Mouse (Mus musculus): ENCODE results near the gene Gtf2e1. TPM values are rescaled to one million over a fixed set of nuclear protein-coding genes. Genes with fewer than 3 reads are reported as not detected.

The Gtf2e1 gene
- total RNA-seq, 2 experiments from 2014 or later, result 16.0 to 16.2 TPM

- intact Hi-C loops (cut with DNase I), result loop anchor here (5.0 kb wide), 1 partner anchor 124 kb away; the partner anchor contains the start of gene Stxbp5l
- DNase-seq (ENCODE audit: low spot score in 2 of 2), result peak in 1 of 2 experiments; percentile 72
Observed at GRCm38 (mm10) chr16:37506751-37507150, 32.8 kb downstream of the Gtf2e1 start.

GRCm38 (mm10) chr16:37504517-37504916 lies 35.1 kb downstream of the Gtf2e1 start:
- intact Hi-C loops (cut with DNase I), result no loop called here
- DNase-seq (ENCODE audit: low spot score in 2 of 2), result no peak

- no peak for DNase-seq (ENCODE audit: low spot score in 2 of 2)
- intact Hi-C loops (cut with DNase I), result no loop called here
Observed at GRCm38 (mm10) chr16:37498581-37498980, 41.0 kb downstream of the Gtf2e1 start.

- intact Hi-C loops (cut with DNase I), result no loop called here
- DNase-seq (ENCODE audit: low spot score in 2 of 2), result peak; percentile 47 to 82
Observed at GRCm38 (mm10) chr16:37495017-37495416, 44.6 kb downstream of the Gtf2e1 start.

GRCm38 (mm10) chr16:37486826-37487612 lies 52.6 kb downstream of the Gtf2e1 start:
- intact Hi-C loops (cut with DNase I), result no loop called here
- DNase-seq (ENCODE audit: low spot score in 2 of 2), result peak; percentile 31 to 54

- DNase-seq (ENCODE audit: low spot score in 2 of 2), result no peak
- intact Hi-C loops (cut with DNase I), result no loop called here
Observed at GRCm38 (mm10) chr16:37478311-37479291, 61.0 kb downstream of the Gtf2e1 start.

GRCm38 (mm10) chr16:37472620-37473312 lies 66.8 kb downstream of the Gtf2e1 start:
- no peak for DNase-seq (ENCODE audit: low spot score in 2 of 2)
- intact Hi-C loops (cut with DNase I), result no loop called here

- no peak for DNase-seq (ENCODE audit: low spot score in 2 of 2)
- intact Hi-C loops (cut with DNase I), result no loop called here
Observed at GRCm38 (mm10) chr16:37469595-37469994, 70.0 kb downstream of the Gtf2e1 start.

GRCm38 (mm10) chr16:37463981-37464380 lies 75.6 kb downstream of the Gtf2e1 start:
- intact Hi-C loops (cut with DNase I), result no loop called here
- no peak for DNase-seq (ENCODE audit: low spot score in 2 of 2)

GRCm38 (mm10) chr16:37462886-37463285 lies 76.7 kb downstream of the Gtf2e1 start:
- DNase-seq (ENCODE audit: low spot score in 2 of 2), result peak in 1 of 2 experiments; percentile 80

GRCm38 (mm10) chr16:37461601-37462000 lies 78.0 kb downstream of the Gtf2e1 start:
- intact Hi-C loops (cut with DNase I), result no loop called here
- peak in 1 of 2 experiments; percentile 46 for DNase-seq (ENCODE audit: low spot score in 2 of 2)

More at GRCm38 (mm10) chr16:37462886-37463285, 76.7 kb downstream of the Gtf2e1 start:
- intact Hi-C loops (cut with DNase I), result no loop called here

Other genes starting within 250 kb of the Gtf2e1 start
- gene Stxbp5l, start 154.8 kb downstream of the Gtf2e1 start, total RNA-seq (2021), result 100 to 1,000 TPM; 103 to 114 TPM
- gene Rabl3, start 96 bp upstream of the Gtf2e1 start, total RNA-seq (2021), result 1 to 10 TPM; 8.1 to 9.6 TPM
- gene Hgd, start 40.4 kb upstream of the Gtf2e1 start, total RNA-seq (2021), result not detected
- 10 to 100 TPM; 67.8 to 69.2 TPM for gene Ndufb4, start 114.7 kb upstream of the Gtf2e1 start, total RNA-seq (2021)
- gene Fstl1, start 237.1 kb upstream of the Gtf2e1 start, total RNA-seq (2021), result 10 to 100 TPM; 31.7 to 36.9 TPM

Data from left cerebral cortex, postnatal 25 days (tissue).